Mouse (Mus musculus) embryonic fibroblast, embryonic 13.5 days (primary cell): ENCODE measurements at regions not wholly inside any gene's neighbourhood (a gene's known extent, or its start where the extent isn't known, plus 50 kb on each side); places are given as distances from the start of the nearest gene placed in this dataset.

Experiments used
- H3K27ac ChIP-seq: 2 replicates; pipeline ENCODE4 v1.5.1; 2012; ENCODE audit warnings: low read length, control low read depth, inconsistent platforms; ENCODE audit not compliant: insufficient read depth
- H3K4me1 ChIP-seq: 2 replicates; pipeline ENCODE4 v1.6.1; 2011; ENCODE audit warnings: low read length; ENCODE audit not compliant: control insufficient read depth, insufficient read depth
- H3K4me3 ChIP-seq: 2 replicates; pipeline ENCODE4 v1.5.1; 2011; ENCODE audit warnings: mild to moderate bottlenecking, control low read depth, low read length; ENCODE audit not compliant: insufficient read depth
- CTCF ChIP-seq: IDR thresholded peaks from 2 replicates; pipeline ENCODE4 v1.5.1; 2011; ENCODE audit warnings: mild to moderate bottlenecking, control low read depth, low read length, moderate library complexity, borderline replicate concordance; ENCODE audit not compliant: insufficient read depth
- POLR2A ChIP-seq: IDR thresholded peaks from 2 replicates; pipeline ENCODE4 v1.6.1; 2011; ENCODE audit warnings: low read depth, mild to moderate bottlenecking, control low read depth, low read length, moderate library complexity

GRCm38 (mm10) chr10:111854254-111854653, 118.2 kb upstream of the Krr1 start:
- Histone ChIP-seq H3K27ac (no peak overlapping the region), H3K4me3 (no peak overlapping the region), H3K4me1 (no peaks in the 10 kb centered on the region)
- TF ChIP-seq POLR2A (no peak), CTCF (no peak)

GRCm38 (mm10) chr10:111855496-111855895, 117.0 kb upstream of the Krr1 start:
- Histone ChIP-seq H3K27ac (no peak overlapping the region), H3K4me3 (no peak overlapping the region), H3K4me1 (no peaks in the 10 kb centered on the region)
- TF ChIP-seq CTCF (no peak), POLR2A (no peak)

GRCm38 (mm10) chr10:111858403-111858802, 114.1 kb upstream of the Krr1 start:
- H3K4me3 ChIP-seq: no peak overlapping the region
- no peak for TF ChIP-seq CTCF
- no peak for TF ChIP-seq POLR2A
- H3K27ac ChIP-seq: no peak overlapping the region
- H3K4me1 ChIP-seq: no peaks in the 10 kb centered on the region

GRCm38 (mm10) chr10:111865286-111865830, 107.1 kb upstream of the Krr1 start:
- Histone ChIP-seq H3K27ac (no peak overlapping the region), H3K4me3 (no peak overlapping the region), H3K4me1 (no peaks in the 10 kb centered on the region)
- TF ChIP-seq CTCF: no peak

GRCm38 (mm10) chr10:111867102-111867501, 105.4 kb upstream of the Krr1 start:
- Histone ChIP-seq H3K4me3 (no peak overlapping the region), H3K27ac (no peak overlapping the region), H3K4me1 (no peaks in the 10 kb centered on the region)
- TF ChIP-seq CTCF: no peak
- no peak for TF ChIP-seq POLR2A

GRCm38 (mm10) chr10:111867538-111867937, 104.9 kb upstream of the Krr1 start:
- Histone ChIP-seq H3K27ac (no peak overlapping the region), H3K4me1 (no peaks in the 10 kb centered on the region), H3K4me3 (no peak overlapping the region)
- TF ChIP-seq POLR2A (no peak), CTCF (no peak)

- Histone ChIP-seq H3K4me1 (0 out of 2 replicates have a peak, but pooled peaks cover 2% of the 10 kb centered on the region), H3K4me3 (no peak overlapping the region)
- TF ChIP-seq POLR2A (no peak), CTCF (no peak)
These were observed 92.1 kb upstream of the Krr1 start for GRCm38 (mm10) chr10:111880354-111880753.

GRCm38 (mm10) chr10:111881339-111882211, 90.9 kb upstream of the Krr1 start:
- no peak overlapping the region for H3K4me3 ChIP-seq
- TF ChIP-seq CTCF (no peak), POLR2A (no peak)
- 0 out of 2 replicates have a peak, but pooled peaks cover 2% of the 10 kb centered on the region for H3K4me1 ChIP-seq
- H3K27ac ChIP-seq: no peak overlapping the region

More at GRCm38 (mm10) chr10:111880354-111880753, 92.1 kb upstream of the Krr1 start:
- no peak overlapping the region for H3K27ac ChIP-seq

- H3K27ac ChIP-seq: no peak overlapping the region
- H3K4me3 ChIP-seq: no peak overlapping the region
- TF ChIP-seq POLR2A (no peak), CTCF (no peak)
- 0 out of 2 replicates have a peak, but pooled peaks cover 2% of the 10 kb centered on the region for H3K4me1 ChIP-seq
These were observed 89.9 kb upstream of the Krr1 start for GRCm38 (mm10) chr10:111882521-111882920.

GRCm38 (mm10) chr10:111884701-111885100, 87.8 kb upstream of the Krr1 start:
- TF ChIP-seq CTCF (no peak), POLR2A (no peak)
- 0 out of 2 replicates have a peak, but pooled peaks cover 2% of the 10 kb centered on the region for H3K4me1 ChIP-seq
- no peak overlapping the region for H3K27ac ChIP-seq

More at GRCm38 (mm10) chr10:111884701-111885100, 87.8 kb upstream of the Krr1 start:
- no peak overlapping the region for H3K4me3 ChIP-seq
